Mouse (Mus musculus) thymus, postnatal 25 days (tissue): ENCODE data around the gene Btbd1.

Experiments used
- DNase-seq: peaks from one replicate; pipeline ENCODE4 v3.0.0; 2022

Btbd1 gene

DNA sequence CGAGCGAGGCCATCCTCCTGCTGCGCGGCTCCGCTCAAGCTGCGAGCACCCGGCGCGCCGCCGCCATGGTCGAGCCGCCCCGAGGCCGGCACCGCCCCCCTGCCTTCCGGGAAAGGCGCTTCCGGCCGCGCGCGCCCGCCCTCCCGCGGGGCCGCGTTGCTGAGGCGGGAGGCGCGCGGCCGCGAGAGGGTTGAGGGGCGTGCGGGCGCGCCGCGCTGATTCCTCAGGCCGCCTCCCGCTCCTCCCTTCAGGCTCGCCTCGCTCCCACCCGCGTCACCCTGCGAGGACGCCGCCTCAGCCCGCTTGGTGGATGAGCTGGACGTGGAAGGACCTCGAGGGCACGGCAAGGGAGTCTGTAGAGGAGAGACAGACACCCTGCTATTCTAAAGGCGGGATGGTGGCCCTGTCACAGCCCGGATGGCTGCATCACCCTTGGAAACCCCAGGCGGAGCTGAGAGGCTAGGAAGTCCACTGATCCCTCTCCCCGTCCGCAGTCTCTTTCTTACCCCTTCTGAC, at the start of gene Btbd1:
Gene Btbd1 (minus strand): TSS at position 53 of the 516 bp plus-strand sequence.
- DNase-seq, result peak; percentile 88

- no peak for DNase-seq
Measured at GRCm38 (mm10) chr7:81875372-81875771, 46.1 kb upstream of the Btbd1 start.

DNA sequence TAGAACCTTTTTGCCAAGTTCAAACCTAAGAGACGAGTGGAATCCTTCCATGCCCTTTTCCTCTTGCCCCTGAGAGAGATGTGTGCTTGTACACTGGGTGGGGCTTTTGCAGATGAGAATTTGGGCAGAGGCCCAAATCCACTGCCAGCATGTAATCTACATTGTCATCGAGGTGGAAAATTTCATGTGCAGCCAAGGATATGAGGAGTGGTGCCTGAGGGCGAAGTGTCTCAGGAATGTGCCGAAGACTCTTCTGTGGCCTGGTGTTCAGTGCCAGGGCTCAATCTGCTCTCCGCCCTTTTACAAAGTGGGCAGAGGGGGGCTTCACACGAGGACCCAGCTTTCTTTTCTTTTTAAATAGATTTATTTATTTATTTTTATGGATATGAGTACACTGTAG, 45.4 kb upstream of the Btbd1 start:
- DNase-seq, result no peak

DNA sequence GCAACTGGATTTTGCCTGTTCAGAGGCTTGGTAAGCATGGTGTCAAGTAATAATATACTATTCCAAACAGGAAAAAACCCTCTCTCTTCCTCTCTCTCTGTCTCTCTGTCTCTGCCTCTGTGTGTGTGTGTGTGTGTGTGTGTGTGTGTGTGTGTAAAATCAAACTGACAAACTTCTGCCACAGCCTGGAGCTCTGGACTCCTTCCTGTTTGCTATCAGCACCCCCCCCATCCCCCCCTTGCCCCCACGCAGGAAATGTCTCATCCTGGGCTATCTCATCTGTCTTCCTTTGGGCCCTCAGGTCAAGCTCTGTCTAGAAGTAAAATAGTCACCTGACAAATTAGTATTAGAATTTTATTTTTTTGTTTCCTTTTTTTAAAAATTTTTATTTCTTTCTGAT, 44.6 kb upstream of the Btbd1 start:
- no peak for DNase-seq

- no peak for DNase-seq
Measured at GRCm38 (mm10) chr7:81872493-81873013, 43.3 kb upstream of the Btbd1 start.

DNA sequence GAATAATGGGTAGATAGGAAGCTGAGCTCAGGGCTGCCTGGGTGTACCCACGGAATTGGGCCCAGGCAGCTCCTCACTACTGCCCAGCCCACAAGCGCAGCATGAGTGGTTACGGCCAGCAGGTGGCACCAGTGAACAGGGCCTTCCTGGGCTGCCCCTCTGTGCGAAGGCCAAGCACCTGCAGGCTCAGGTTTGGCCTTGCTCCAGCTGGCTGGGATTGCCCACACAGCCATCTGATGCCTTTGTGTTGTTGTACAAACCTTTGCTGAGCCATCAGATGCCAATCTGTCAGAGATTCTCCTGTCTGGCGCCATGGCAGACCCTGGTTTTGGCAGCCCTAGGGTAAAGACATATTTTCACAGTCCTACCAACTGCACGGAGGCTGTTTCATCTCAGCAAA, 38.9 kb upstream of the Btbd1 start:
- DNase-seq, result peak; percentile 79

GRCm38 (mm10) chr7:81867231-81867930, 38.1 kb upstream of the Btbd1 start:
- DNase-seq, result no peak

DNA sequence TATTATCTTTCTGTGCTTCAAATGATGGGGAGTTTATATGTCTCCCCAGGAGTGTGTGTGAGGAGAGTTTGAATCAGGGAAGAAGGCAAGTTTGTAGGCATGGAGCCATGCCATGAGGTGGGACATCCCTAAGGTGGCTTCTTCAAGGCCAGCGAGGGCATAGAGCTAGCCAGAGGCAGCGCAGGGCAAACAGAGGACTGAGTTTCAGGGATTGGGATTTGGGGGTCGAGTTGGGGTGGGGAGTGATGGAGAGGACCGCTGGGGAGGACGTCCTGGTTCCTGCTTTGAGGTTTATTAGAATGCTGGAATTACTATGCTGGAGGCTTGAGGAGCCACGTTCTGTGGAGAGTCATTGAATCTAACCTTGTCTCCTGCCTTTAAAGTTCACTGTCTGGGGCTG, 36.7 kb upstream of the Btbd1 start:
- DNase-seq, result no peak

GRCm38 (mm10) chr7:81864552-81864951, 35.3 kb upstream of the Btbd1 start:
- no peak for DNase-seq

DNA sequence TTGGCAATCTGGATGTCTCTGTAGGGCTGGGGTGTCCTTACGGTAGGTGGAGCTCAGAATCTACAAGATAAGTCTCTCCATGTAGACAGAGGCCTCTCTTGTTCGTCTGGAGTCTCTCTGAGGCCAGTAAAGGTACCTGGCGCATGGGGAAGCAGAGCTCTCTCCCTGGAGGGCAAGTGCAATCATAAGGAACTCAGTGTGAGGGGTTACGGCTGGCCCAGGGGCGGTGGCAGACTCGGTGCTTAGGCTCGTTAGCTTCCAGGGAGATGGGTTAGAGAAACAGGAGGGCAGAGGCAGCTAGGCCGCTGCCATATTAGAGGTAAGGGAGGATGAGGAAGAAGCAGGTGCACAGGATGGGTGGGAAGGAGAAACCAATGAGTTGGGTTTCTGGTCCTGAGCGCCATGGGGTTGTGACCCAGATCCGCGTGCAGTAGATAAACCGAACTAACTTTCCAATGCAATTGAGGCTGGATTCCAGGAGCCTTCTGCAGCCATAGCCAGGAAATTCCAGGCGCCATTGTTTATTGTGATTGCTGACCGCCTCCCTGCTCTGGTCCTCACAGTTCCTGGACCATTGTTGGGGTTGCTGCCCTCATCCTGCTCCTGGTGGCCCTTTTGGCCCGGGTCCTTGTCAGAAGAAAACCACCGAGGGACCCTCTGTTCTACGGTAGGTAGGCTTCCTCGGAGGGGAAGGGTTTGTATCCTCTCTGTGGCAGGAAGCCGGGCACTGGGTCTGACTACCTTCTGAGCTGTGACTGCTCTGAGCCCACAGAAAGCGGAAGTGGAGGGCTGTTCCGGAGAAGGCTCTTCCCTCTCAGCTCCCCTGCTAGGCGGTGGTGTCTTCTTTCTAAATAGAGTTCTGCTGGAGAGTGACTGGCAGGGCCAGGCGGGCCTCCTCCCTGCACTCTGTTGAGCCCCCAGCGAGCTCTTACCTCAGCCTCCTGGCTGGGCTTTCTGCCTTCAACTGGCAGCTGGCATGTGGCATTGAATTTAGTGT, 33.7 kb upstream of the Btbd1 start:
- peak; percentile 85 for DNase-seq

DNA sequence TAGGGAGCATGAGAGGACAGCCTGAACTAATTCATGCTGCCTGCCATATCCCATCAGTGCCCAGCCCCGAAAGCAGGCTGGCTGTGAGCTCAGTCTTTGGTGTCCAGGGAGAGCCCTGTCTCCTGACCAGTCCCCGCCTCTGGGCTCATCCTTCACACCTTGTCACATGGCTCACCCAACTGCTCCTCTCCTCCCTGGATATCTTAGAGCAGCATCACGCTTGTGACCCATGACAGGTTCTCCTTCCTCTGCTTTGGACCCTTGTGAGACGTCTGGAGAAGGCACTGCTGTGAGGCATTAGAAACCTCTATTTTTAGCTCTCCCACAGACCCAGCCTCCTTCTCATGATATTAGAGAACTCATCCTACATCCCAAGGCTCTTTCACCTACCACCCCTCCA, 32.7 kb upstream of the Btbd1 start:
- peak; percentile 30 for DNase-seq

DNA sequence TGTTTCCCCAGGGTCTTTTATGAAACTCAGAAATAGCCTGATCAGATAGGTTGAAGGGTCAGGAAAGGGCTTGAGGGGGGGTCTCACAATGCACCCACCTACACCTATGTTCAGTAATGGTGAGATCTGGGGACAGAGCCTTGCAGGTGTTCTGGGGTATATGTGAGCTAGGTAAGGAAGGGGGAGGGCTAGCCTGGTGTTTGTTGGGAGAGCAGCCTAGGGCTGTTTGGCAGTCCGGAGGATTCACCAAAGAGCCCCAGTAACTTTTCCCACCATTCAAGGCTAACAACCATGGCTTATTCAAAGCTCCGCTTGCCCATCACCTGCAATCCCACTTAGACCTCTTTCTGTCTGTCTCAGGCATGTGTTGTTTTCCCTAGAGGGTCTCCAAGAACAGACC, 32.2 kb upstream of the Btbd1 start:
- DNase-seq, result peak; percentile 37

GRCm38 (mm10) chr7:81860996-81861395, 31.8 kb upstream of the Btbd1 start:
- peak; percentile 72 for DNase-seq

- peak; percentile 60 for DNase-seq
Measured at GRCm38 (mm10) chr7:81860071-81860470, 30.8 kb upstream of the Btbd1 start.

GRCm38 (mm10) chr7:81858968-81859721, 29.9 kb upstream of the Btbd1 start, which contains the start of gene Tm6sf1:
Gene Tm6sf1, plus strand, starts transcription at chr7:81859001.
- peak; percentile 63 for DNase-seq

GRCm38 (mm10) chr7:81858236-81858635, 29.0 kb upstream of the Btbd1 start:
- no peak for DNase-seq

GRCm38 (mm10) chr7:81856221-81856620, 27.0 kb upstream of the Btbd1 start:
- no peak for DNase-seq

DNA sequence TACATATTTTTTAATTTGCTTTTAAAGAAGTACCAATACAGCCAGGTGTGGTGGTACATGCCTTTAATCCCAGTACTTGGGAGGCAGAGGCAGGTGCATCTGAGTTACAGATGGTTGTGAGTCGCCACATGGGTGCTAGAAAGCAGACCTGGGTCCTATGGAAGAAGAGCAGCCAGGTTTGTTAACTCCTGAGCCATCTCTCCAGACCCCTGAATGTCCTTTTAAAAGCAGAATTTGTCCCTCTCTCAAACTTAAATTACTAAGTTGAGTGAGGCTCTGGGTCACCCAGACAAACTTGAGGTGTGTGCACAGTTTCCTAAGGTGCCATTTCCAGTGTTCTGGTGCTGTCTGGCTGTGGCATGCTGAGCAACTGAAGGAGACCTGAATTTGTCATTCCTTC, 26.5 kb upstream of the Btbd1 start, which contains the start of gene Gm10160:
Gene Gm10160 (minus strand): TSS at position 101 of the 400 bp plus-strand sequence.
- no peak for DNase-seq

- DNase-seq, result no peak
Measured at GRCm38 (mm10) chr7:81854568-81855307, 25.5 kb upstream of the Btbd1 start.

DNA sequence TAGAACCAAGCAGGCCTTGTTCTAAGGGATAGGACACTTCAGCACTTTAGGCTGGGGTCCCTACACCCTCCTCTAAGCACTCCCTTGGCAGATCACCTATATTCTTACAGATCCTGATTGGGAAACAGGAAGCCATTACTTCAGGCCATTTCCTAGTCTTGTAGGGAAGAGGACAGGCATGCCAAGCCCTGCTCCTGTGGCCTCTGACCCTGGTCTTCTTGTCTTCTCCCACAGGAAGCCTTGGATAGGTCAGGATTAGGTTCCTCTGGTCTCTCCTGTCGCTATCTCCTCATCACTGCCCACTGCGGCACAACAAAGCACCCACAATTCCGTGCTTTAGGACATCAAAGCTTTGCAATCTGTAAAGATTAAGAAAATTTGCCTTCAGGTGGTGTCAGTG, 22.5 kb upstream of the Btbd1 start:
- DNase-seq, result no peak

GRCm38 (mm10) chr7:81850171-81850570, 20.9 kb upstream of the Btbd1 start:
- DNase-seq, result no peak

- no peak for DNase-seq
Measured at GRCm38 (mm10) chr7:81849633-81850032, 20.4 kb upstream of the Btbd1 start.
